Mouse (Mus musculus) midbrain, embryonic 15.5 days (tissue): ENCODE measurements around the gene Lpin3. TPM values are rescaled to one million over a fixed set of nuclear protein-coding genes. Genes with fewer than 3 reads are reported as not detected.

Experiments used
- ATAC-seq: fragments of 200-750 bp; cut with Nextera tagmentation; replicated peaks from 2 replicates; pipeline ENCODE4 v1.8.0; 2017; ENCODE audit warnings: moderate TSS enrichment
- H3K27ac ChIP-seq: fragments of 300-500 bp; sonication (generic); 2 replicates; pipeline ENCODE4 v1.5.1; 2015; ENCODE audit warnings: mild to moderate bottlenecking, inconsistent platforms
- H3K27me3 ChIP-seq: fragments of 300-500 bp; sonication (generic); replicated peaks from 2 replicates; pipeline ENCODE4 v1.6.1; 2015; ENCODE audit warnings: inconsistent platforms
- H3K36me3 ChIP-seq: fragments of 300-500 bp; sonication (generic); replicated peaks from 2 replicates; pipeline ENCODE4 v1.6.1; 2015; ENCODE audit warnings: inconsistent platforms
- H3K4me1 ChIP-seq: fragments of 300-500 bp; sonication (generic); 2 replicates; pipeline ENCODE4 v1.6.1; 2015; ENCODE audit warnings: inconsistent platforms
- H3K4me2 ChIP-seq: fragments of 300-500 bp; sonication (generic); 2 replicates; pipeline ENCODE4 v1.6.1; 2015; ENCODE audit warnings: inconsistent platforms, mild to moderate bottlenecking, moderate library complexity
- H3K4me3 ChIP-seq: fragments of 300-500 bp; sonication (generic); 2 replicates; pipeline ENCODE4 v1.5.1; 2015; ENCODE audit warnings: mild to moderate bottlenecking, inconsistent platforms
- H3K9ac ChIP-seq: fragments of 300-500 bp; sonication (generic); 2 replicates; pipeline ENCODE4 v1.6.1; 2015; ENCODE audit warnings: mild to moderate bottlenecking, inconsistent platforms
- H3K9me3 ChIP-seq: fragments of 300-500 bp; sonication (generic); 2 replicates; pipeline ENCODE4 v1.6.1; 2016; ENCODE audit warnings: inconsistent platforms
- WGBS: fragments of 180-500 bp; shearing (Covaris S2); methylation state at CpG from one replicate; pipeline ENCODE4 v1.1.7; 2015; ENCODE audit warnings: mixed read lengths; 5-methylcytosine and 5-hydroxymethylcytosine counted together
- polyA plus RNA-seq: library from polyadenylated mRNA; unstranded; fragments of >200 nt; fragmentation: Nextera tagmentation; extraction: Ambion mirVana; gene quantifications from 2 replicates; pipeline ENCODE4 v1.2.1, GENCODE M21; 2015

Gene Lpin3
- polyA plus RNA-seq, 1 experiment from 2014 or later: 0.59 TPM

DNA sequence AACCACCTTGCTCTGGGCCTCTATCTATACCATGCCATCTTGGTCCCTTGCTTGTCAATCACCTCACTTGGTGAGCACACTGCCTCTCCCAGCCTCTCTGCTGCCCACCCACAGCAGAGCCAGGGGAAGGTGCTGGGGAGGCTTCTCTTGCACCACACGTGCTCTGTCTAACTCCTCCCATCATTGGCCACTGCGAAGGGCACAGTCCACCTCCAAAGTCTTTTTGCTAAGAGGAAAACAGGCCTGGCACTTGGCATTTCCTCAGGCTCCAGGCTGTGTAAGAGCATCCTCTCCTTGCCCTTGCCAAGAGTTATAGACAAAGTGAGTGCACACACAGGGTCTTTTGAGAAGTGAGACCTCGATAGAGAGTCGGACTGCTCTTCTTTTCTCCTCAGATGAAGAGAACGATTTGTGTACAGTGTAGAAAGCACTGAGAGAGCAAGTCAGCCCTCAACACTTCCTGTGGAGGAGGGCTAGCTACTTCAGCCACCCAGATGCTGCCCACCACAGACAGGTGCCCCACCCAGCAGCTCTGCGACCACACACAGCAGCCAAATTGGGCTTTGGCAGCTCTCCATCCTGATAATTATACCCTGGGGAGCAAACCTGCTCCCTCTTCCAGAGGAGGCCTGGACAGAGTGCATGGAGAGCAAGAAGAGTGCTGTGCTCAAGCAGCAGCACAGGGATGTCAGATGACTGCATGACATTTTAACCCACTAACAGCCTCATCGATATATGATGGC is 72.8 kb downstream of the Lpin3 start:
- Histone ChIP-seq H3K27ac (no peak overlapping the region), H3K9me3 (no peaks in the 10 kb centered on the region), H3K4me3 (no peak overlapping the region), H3K9ac (no peak overlapping the region), H3K36me3 (peaks cover 44% of the 10 kb centered on the region), H3K4me1 (no peaks in the 10 kb centered on the region; the same call in 1 of the 2 replicates), H3K27me3 (no peaks in the 10 kb centered on the region), H3K4me2 (no peak overlapping the region)
- 77% methylated on average over 7 of the region's 7 CpGs for WGBS
- no peak for ATAC-seq

DNA sequence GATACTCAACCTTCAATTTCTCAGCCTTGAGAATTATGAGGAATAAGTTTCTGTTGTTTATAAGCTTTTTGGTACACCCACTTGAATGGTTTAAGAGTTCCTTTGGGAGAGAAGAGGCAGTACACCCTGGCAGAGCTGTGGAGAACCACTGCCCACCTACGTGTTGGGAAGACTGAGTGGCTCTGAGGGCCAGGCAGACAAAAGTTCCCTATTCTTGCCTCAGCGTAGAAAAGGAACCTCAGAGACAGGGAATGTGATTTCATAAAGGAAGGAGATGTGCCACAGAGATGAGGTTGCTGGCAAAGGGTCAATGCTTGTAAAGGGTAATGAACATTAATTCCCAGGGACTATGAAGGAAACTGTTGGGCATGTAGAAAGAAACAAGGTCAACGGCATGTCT is 74.1 kb downstream of the Lpin3 start:
- H3K4me2 ChIP-seq: no peak overlapping the region
- H3K9ac ChIP-seq: no peak overlapping the region
- no peak overlapping the region for H3K4me3 ChIP-seq
- no peaks in the 10 kb centered on the region for H3K9me3 ChIP-seq
- H3K27ac ChIP-seq: no peak overlapping the region
- 87% methylated on average over 3 of the region's 3 CpGs for WGBS
- ATAC-seq: no peak
- H3K36me3 ChIP-seq: peaks cover 37% of the 10 kb centered on the region
- no peaks in the 10 kb centered on the region; the same call in 1 of the 2 replicates for H3K4me1 ChIP-seq
- no peaks in the 10 kb centered on the region for H3K27me3 ChIP-seq

DNA sequence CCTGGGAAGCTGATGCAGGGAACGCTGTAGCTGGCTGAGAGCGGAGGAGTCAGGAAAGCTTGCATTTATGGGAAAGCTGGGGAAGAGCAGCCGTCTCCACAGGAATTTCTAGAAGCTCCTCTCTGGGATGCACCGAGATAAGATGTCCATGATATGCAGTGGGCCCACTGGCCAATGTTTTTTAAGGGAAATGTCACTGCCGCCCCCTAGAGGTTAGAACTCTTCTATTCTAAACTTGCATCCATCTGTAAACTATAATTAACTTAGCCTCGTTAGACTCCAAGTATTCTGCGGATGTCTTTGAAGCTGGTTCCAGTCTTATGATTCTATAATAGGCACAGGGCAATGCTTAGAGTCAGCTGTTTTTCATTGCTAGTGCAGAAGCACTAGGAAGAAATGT is 74.9 kb downstream of the Lpin3 start:
- Histone ChIP-seq H3K9me3 (no peaks in the 10 kb centered on the region), H3K27me3 (no peaks in the 10 kb centered on the region), H3K27ac (no peak overlapping the region), H3K4me2 (no peak overlapping the region), H3K9ac (no peak overlapping the region), H3K36me3 (peaks cover 35% of the 10 kb centered on the region), H3K4me1 (no peaks in the 10 kb centered on the region; the same call in 1 of the 2 replicates), H3K4me3 (no peak overlapping the region)
- WGBS: 78% methylated on average over 7 of the region's 7 CpGs
- no peak for ATAC-seq

Other genes with a start within 250 kb of the Lpin3 start
- gene Top1, start 234.8 kb upstream of the Lpin3 start, polyA plus RNA-seq: 75.2 and 81.1 TPM in 2 replicates
- gene Plcg1, start 149.4 kb upstream of the Lpin3 start, polyA plus RNA-seq: 64.3 and 68.4 TPM in 2 replicates
- 22.3 and 22.5 TPM in 2 replicates for gene Zhx3, start 7.7 kb upstream of the Lpin3 start, polyA plus RNA-seq
- 0.87 and 1.1 TPM in 2 replicates for gene Emilin3, start 31.7 kb downstream of the Lpin3 start, polyA plus RNA-seq
- gene Chd6, start 228.4 kb downstream of the Lpin3 start, polyA plus RNA-seq: 36.9 and 40.8 TPM in 2 replicates